Comparison of ENCODE assay signal across 14 mouse cellular contexts in genomic region chr1:138500155-138500554, GRCm38 (mm10).
DNase-seq lines count a peak whose midpoint lies in the region; ATAC-seq and TF ChIP-seq lines count a peak whose summit lies in the region.
"Had no signal": no experiment of that assay in that cellular context is flagged by ENCODE, and none has a peak within 500 bp of the region (broad histone marks: within the 10 kb centered on the region; RNA-seq: fewer than 3 reads in every experiment).

No protein-coding gene starts in this region.

- peak; percentile 18 for DNase-seq in kidney, postnatal 0 days (ENCODE audit: low spot score)
- no peak for DNase-seq in kidney, postnatal 14 days
- DNase-seq in midbrain, embryonic 10.5 days (ENCODE audit: low spot score), result peak; percentile 83
- DNase-seq in right cerebral cortex, postnatal 25 days, result no peak
- no peak for DNase-seq in right cerebral cortex, postnatal 36 days (ENCODE audit: low spot score in 2 of 2)
- DNase-seq: adrenal gland, postnatal 14 days; cerebellum, adult 11 months; lung, postnatal 14 days; right cerebral cortex, postnatal 14 days had no signal

- TF ChIP-seq CTCF in kidney, postnatal 0 days (IDR thresholded peaks at IDR 0.05; ENCODE audit: low read depth), result no peak
- TF ChIP-seq CTCF in olfactory bulb, adult 2 months (IDR thresholded peaks at IDR 0.05; ENCODE audit: insufficient read depth, low read depth, low read length), result no peak

- H3K9ac ChIP-seq in kidney, postnatal 0 days (ENCODE audit: low read depth, low read length), result no peak overlapping the region
- H3K9ac ChIP-seq in forebrain, embryonic 13.5 days, result peak overlapping the region; percentile 55; the same call in 1 of the 2 replicates
- no peak overlapping the region for H3K9ac ChIP-seq in intestine, embryonic 15.5 days
- H3K9ac ChIP-seq: limb, embryonic 15.5 days had no signal

- no peak for TF ChIP-seq POLR2A in olfactory bulb, adult 2 months (IDR thresholded peaks at IDR 0.05; ENCODE audit: insufficient read depth, low read depth, low read length)

- H3K27ac ChIP-seq in kidney, postnatal 0 days, result no peak overlapping the region
- peak overlapping the region; percentile 94 for H3K27ac ChIP-seq in forebrain, embryonic 13.5 days
- peak overlapping the region; percentile 82 for H3K27ac ChIP-seq in midbrain, embryonic 10.5 days (replicated peaks)
- 0 out of 2 replicates have a peak overlapping the region, but pooled peaks have one; percentile 44 for H3K27ac ChIP-seq in olfactory bulb, adult 2 months (ENCODE audit: insufficient read depth, low read depth, low read length)
- no peak overlapping the region for H3K27ac ChIP-seq in intestine, embryonic 15.5 days
- H3K27ac ChIP-seq: limb, embryonic 15.5 days had no signal

- no peak overlapping the region for H3K4me2 ChIP-seq in kidney, postnatal 0 days (ENCODE audit: low read length)
- peak overlapping the region; percentile 50 for H3K4me2 ChIP-seq in forebrain, embryonic 13.5 days
- H3K4me2 ChIP-seq in intestine, embryonic 15.5 days (replicated peaks), result no peak overlapping the region
- H3K4me2 ChIP-seq: limb, embryonic 15.5 days had no signal

- no peaks in the 10 kb centered on the region for H3K9me3 ChIP-seq in kidney, postnatal 0 days (replicated peaks; ENCODE audit: low read length)
- no peaks in the 10 kb centered on the region for H3K9me3 ChIP-seq in forebrain, embryonic 13.5 days (replicated peaks)
- H3K9me3 ChIP-seq in midbrain, embryonic 10.5 days (replicated peaks), result no peaks in the 10 kb centered on the region
- H3K9me3 ChIP-seq in intestine, embryonic 15.5 days, result no peaks in the 10 kb centered on the region
- H3K9me3 ChIP-seq: limb, embryonic 15.5 days had no signal

- no peak for ATAC-seq in kidney, postnatal 0 days (replicated peaks; ENCODE audit: low FRiP score, low read depth)
- peak; percentile 66 for ATAC-seq in forebrain, embryonic 13.5 days
- no peak for ATAC-seq in intestine, embryonic 15.5 days

- 33% methylated on average over 10 of the region's 10 CpGs for WGBS in kidney, postnatal 0 days
- WGBS in forebrain, embryonic 13.5 days, result 3% methylated on average over 10 of the region's 10 CpGs
- WGBS in midbrain, embryonic 10.5 days, result 8% methylated on average over 10 of the region's 10 CpGs
- 41% methylated on average over 10 of the region's 10 CpGs for WGBS in olfactory bulb, adult 2 months
- 49% methylated on average over 10 of the region's 10 CpGs for WGBS in intestine, embryonic 15.5 days

- H3K36me3 ChIP-seq in kidney, postnatal 0 days (ENCODE audit: insufficient read depth, low read length), result 0 out of 2 replicates have a peak, but pooled peaks cover 7% of the 10 kb centered on the region
- no peaks in the 10 kb centered on the region for H3K36me3 ChIP-seq in forebrain, embryonic 13.5 days (ENCODE audit: poor library complexity, severe bottlenecking)
- H3K36me3 ChIP-seq in midbrain, embryonic 10.5 days, result no peaks in the 10 kb centered on the region
- H3K36me3 ChIP-seq in intestine, embryonic 15.5 days, result no peaks in the 10 kb centered on the region
- H3K36me3 ChIP-seq: limb, embryonic 15.5 days had no signal

- H3K4me3 ChIP-seq in kidney, postnatal 0 days (replicated peaks; ENCODE audit: low read depth, low read length), result no peak overlapping the region
- H3K4me3 ChIP-seq in forebrain, embryonic 13.5 days, result peak overlapping the region; percentile 12
- peak overlapping the region; percentile 18; the same call in 1 of the 2 replicates for H3K4me3 ChIP-seq in midbrain, embryonic 10.5 days
- no peak overlapping the region for H3K4me3 ChIP-seq in olfactory bulb, adult 2 months (ENCODE audit: insufficient read depth, low read depth, low read length)
- H3K4me3 ChIP-seq in intestine, embryonic 15.5 days (replicated peaks), result no peak overlapping the region
- H3K4me3 ChIP-seq: limb, embryonic 15.5 days; myocyte had no signal

- H3K4me1 ChIP-seq in kidney, postnatal 0 days (replicated peaks; ENCODE audit: insufficient read depth, low read length), result no peaks in the 10 kb centered on the region
- peaks cover 68% of the 10 kb centered on the region for H3K4me1 ChIP-seq in forebrain, embryonic 13.5 days
- peaks cover 73% of the 10 kb centered on the region for H3K4me1 ChIP-seq in midbrain, embryonic 10.5 days
- peaks cover 10% of the 10 kb centered on the region for H3K4me1 ChIP-seq in olfactory bulb, adult 2 months (ENCODE audit: control insufficient read depth, insufficient read depth, low read length)
- H3K4me1 ChIP-seq in intestine, embryonic 15.5 days (replicated peaks), result no peaks in the 10 kb centered on the region
- H3K4me1 ChIP-seq: limb, embryonic 15.5 days had no signal

- no peaks in the 10 kb centered on the region for H3K27me3 ChIP-seq in kidney, postnatal 0 days (ENCODE audit: insufficient read depth, low read length)
- H3K27me3 ChIP-seq in forebrain, embryonic 13.5 days, result no peaks in the 10 kb centered on the region
- H3K27me3 ChIP-seq in midbrain, embryonic 10.5 days (ENCODE audit: low read depth, poor library complexity, severe bottlenecking), result no peaks in the 10 kb centered on the region
- H3K27me3 ChIP-seq in intestine, embryonic 15.5 days (replicated peaks), result no peaks in the 10 kb centered on the region
- H3K27me3 ChIP-seq: limb, embryonic 15.5 days had no signal

Comparison
In these comparisons a context has a peak if more than half of its experiments do, and no peak if none do; other contexts are left out.
1. DNase-seq: peak in kidney, postnatal 0 days (single experiment) and midbrain, embryonic 10.5 days (single experiment); none in kidney, postnatal 14 days (single experiment), right cerebral cortex, postnatal 25 days (single experiment) and right cerebral cortex, postnatal 36 days (0 of 2).
2. H3K27ac ChIP-seq: peak in forebrain, embryonic 13.5 days (single experiment), midbrain, embryonic 10.5 days (single experiment) and olfactory bulb, adult 2 months (single experiment); none in kidney, postnatal 0 days (single experiment) and intestine, embryonic 15.5 days (single experiment).
3. H3K4me3 ChIP-seq: peak in forebrain, embryonic 13.5 days (single experiment) and midbrain, embryonic 10.5 days (single experiment); none in kidney, postnatal 0 days (single experiment), olfactory bulb, adult 2 months (single experiment) and intestine, embryonic 15.5 days (single experiment).